Mouse (Mus musculus) testis, adult 2 months (tissue): ENCODE data around the gene Mfsd14a.

Experiments used
- CTCF ChIP-seq: fragments of 200-500 bp; IDR thresholded peaks from 2 replicates; pipeline ENCODE4 v1.5.1; 2012; ENCODE audit warnings: low read depth, mild to moderate bottlenecking, inconsistent platforms, low read length, moderate library complexity; ENCODE audit not compliant: control insufficient read depth, insufficient read depth, insufficient replicate concordance
- POLR2A ChIP-seq: fragments of 200-500 bp; IDR thresholded peaks from 2 replicates; pipeline ENCODE4 v1.6.1; 2012; ENCODE audit warnings: low read depth, mild to moderate bottlenecking, inconsistent platforms, low read length, moderate library complexity; ENCODE audit not compliant: control insufficient read depth

- TF ChIP-seq POLR2A (no peak), CTCF (no peak)
Measured at GRCm38 (mm10) chr3:116646387-116646786, 16.1 kb downstream of the Mfsd14a start.
